Mouse (Mus musculus): ENCODE results near the gene Gstp2. TPM values are rescaled to one million over a fixed set of nuclear protein-coding genes. Genes with fewer than 3 reads are reported as not detected.
"Not testable (repeated sequence)": the region's sequence is repeated elsewhere in the genome, so short reads cannot be mapped to it uniquely, and the experiment has no call there.

The Gstp2 gene
- polyA plus RNA-seq, 1 experiment from 2014 or later = 7.3 TPM

- 80% methylated on average over 6 of the region's 6 CpGs for WGBS
- Histone ChIP-seq H3K9me3 (ENCODE audit: low read length) (no peaks in the 10 kb centered on the region), H3K36me3 (ENCODE audit: insufficient read depth, low read length) (no peaks in the 10 kb centered on the region)
Observed at GRCm38 (mm10) chr19:4072706-4073424, 27.0 kb upstream of the Gstp2 start.

DNA sequence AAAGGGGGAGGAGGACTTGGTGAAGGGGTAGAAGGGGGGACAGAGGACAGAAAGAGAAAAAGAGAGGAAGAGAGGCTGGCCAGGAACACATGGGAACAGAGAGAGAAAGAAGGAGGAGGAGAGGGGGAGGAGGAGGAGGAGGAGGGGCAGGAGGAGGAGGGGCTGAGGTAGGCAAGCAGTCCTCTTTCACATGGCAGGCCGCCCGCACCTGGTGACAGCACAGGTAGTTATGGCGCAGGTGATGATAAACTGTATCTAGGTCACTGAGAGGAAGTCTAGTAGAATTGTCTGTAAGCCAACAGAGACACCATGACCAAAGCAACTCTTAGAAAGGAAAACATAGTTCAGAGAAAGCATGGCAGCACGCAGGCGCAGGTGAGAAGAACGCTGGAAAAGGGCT is 25.6 kb upstream of the Gstp2 start:
- no peaks in the 10 kb centered on the region for H3K4me1 ChIP-seq (ENCODE audit: insufficient read depth, low read depth, low read length)
- H3K9ac ChIP-seq (replicated peaks; ENCODE audit: low read depth) = no peak overlapping the region
- no peaks in the 10 kb centered on the region for H3K9me3 ChIP-seq (ENCODE audit: low read length)
- no peaks in the 10 kb centered on the region for H3K27me3 ChIP-seq (replicated peaks; ENCODE audit: insufficient read depth, low read length)
- H3K27ac ChIP-seq (ENCODE audit: low read length) = no peak overlapping the region
- no peak for DNase-seq (ENCODE audit: low spot score)
- no peak for TF ChIP-seq CTCF (IDR thresholded peaks at IDR 0.05)
- TF ChIP-seq EP300 (IDR thresholded peaks at IDR 0.05) = no peak
- 92% methylated on average over 6 of the region's 6 CpGs for WGBS
- no peak for ATAC-seq
- no peak overlapping the region for H3K4me2 ChIP-seq (replicated peaks; ENCODE audit: low read depth, low read length)
- H3K4me3 ChIP-seq (ENCODE audit: low read depth, low read length) = no peak overlapping the region
- H3K36me3 ChIP-seq (ENCODE audit: insufficient read depth, low read length) = no peaks in the 10 kb centered on the region

More at GRCm38 (mm10) chr19:4072706-4073424, 27.0 kb upstream of the Gstp2 start:
- no peak overlapping the region for H3K4me3 ChIP-seq (ENCODE audit: low read depth, low read length)
- H3K9ac ChIP-seq (replicated peaks; ENCODE audit: low read depth) = no peak overlapping the region
- TF ChIP-seq CTCF (IDR thresholded peaks at IDR 0.05) (no peak), EP300 (IDR thresholded peaks at IDR 0.05) (no peak)
- H3K27ac ChIP-seq (ENCODE audit: low read length) = no peak overlapping the region
- ATAC-seq = no peak
- no peak overlapping the region for H3K4me2 ChIP-seq (replicated peaks; ENCODE audit: low read depth, low read length)
- H3K4me1 ChIP-seq (ENCODE audit: insufficient read depth, low read depth, low read length) = no peaks in the 10 kb centered on the region
- no peak for DNase-seq (ENCODE audit: low spot score)
- no peaks in the 10 kb centered on the region for H3K27me3 ChIP-seq (replicated peaks; ENCODE audit: insufficient read depth, low read length)

DNA sequence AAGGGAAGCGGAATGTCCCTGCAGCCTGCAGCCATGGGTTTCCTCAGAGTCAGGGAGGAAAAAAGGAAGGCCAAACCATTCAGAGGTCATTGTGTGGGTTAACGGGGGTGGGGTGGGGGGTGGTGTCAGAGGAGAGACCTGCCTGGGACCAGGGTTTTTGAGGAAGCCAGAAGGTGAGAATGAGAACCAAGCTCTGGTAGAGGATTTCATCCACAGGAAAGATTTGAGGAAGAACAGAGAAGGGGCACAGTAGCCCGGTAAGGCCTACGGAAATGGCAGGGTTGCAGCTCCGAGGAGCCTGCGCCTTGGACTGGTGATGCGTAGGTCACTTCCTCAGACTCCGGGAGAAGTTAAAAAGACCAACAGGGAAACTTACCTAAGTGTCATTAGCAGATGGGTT is 24.9 kb upstream of the Gstp2 start:
- Histone ChIP-seq H3K36me3 (ENCODE audit: insufficient read depth, low read length) (no peaks in the 10 kb centered on the region), H3K9ac (replicated peaks; ENCODE audit: low read depth) (no peak overlapping the region), H3K4me1 (ENCODE audit: insufficient read depth, low read depth, low read length) (no peaks in the 10 kb centered on the region), H3K4me3 (ENCODE audit: low read depth, low read length) (no peak overlapping the region), H3K27me3 (replicated peaks; ENCODE audit: insufficient read depth, low read length) (no peaks in the 10 kb centered on the region), H3K27ac (ENCODE audit: low read length) (no peak overlapping the region), H3K9me3 (ENCODE audit: low read length) (no peaks in the 10 kb centered on the region), H3K4me2 (replicated peaks; ENCODE audit: low read depth, low read length) (no peak overlapping the region)
- WGBS = 65% methylated on average over 8 of the region's 8 CpGs
- ATAC-seq (no peak), DNase-seq (ENCODE audit: low spot score) (no peak)
- TF ChIP-seq EP300 (IDR thresholded peaks at IDR 0.05) = no peak
- no peak for TF ChIP-seq CTCF (IDR thresholded peaks at IDR 0.05)

GRCm38 (mm10) chr19:4070311-4070710 is 24.5 kb upstream of the Gstp2 start:
- no peaks in the 10 kb centered on the region for H3K9me3 ChIP-seq (ENCODE audit: low read length)
- H3K4me1 ChIP-seq (ENCODE audit: insufficient read depth, low read depth, low read length) = no peaks in the 10 kb centered on the region
- 66% methylated on average over 15 of the region's 15 CpGs for WGBS
- DNase-seq (ENCODE audit: low spot score) (no peak), ATAC-seq (no peak)
- no peak overlapping the region for H3K4me3 ChIP-seq (ENCODE audit: low read depth, low read length)
- H3K36me3 ChIP-seq (ENCODE audit: insufficient read depth, low read length) = no peaks in the 10 kb centered on the region
- H3K4me2 ChIP-seq (replicated peaks; ENCODE audit: low read depth, low read length) = no peak overlapping the region
- H3K27ac ChIP-seq (ENCODE audit: low read length) = no peak overlapping the region
- TF ChIP-seq CTCF (IDR thresholded peaks at IDR 0.05) = no peak
- no peak for TF ChIP-seq EP300 (IDR thresholded peaks at IDR 0.05)
- H3K27me3 ChIP-seq (replicated peaks; ENCODE audit: insufficient read depth, low read length) = no peaks in the 10 kb centered on the region
- H3K9ac ChIP-seq (replicated peaks; ENCODE audit: low read depth) = no peak overlapping the region

- Histone ChIP-seq H3K36me3 (ENCODE audit: insufficient read depth, low read length) (no peaks in the 10 kb centered on the region), H3K4me3 (ENCODE audit: low read depth, low read length) (no peak overlapping the region), H3K27ac (ENCODE audit: low read length) (no peak overlapping the region), H3K4me1 (ENCODE audit: insufficient read depth, low read depth, low read length) (no peaks in the 10 kb centered on the region), H3K27me3 (replicated peaks; ENCODE audit: insufficient read depth, low read length) (no peaks in the 10 kb centered on the region), H3K4me2 (replicated peaks; ENCODE audit: low read depth, low read length) (no peak overlapping the region), H3K9me3 (ENCODE audit: low read length) (no peaks in the 10 kb centered on the region), H3K9ac (replicated peaks; ENCODE audit: low read depth) (no peak overlapping the region)
- ATAC-seq (no peak), DNase-seq (ENCODE audit: low spot score) (no peak)
- TF ChIP-seq CTCF (IDR thresholded peaks at IDR 0.05) (no peak), EP300 (IDR thresholded peaks at IDR 0.05) (no peak)
- WGBS = 53% methylated on average over 15 of the region's 15 CpGs
Observed at GRCm38 (mm10) chr19:4068717-4069410, 23.0 kb upstream of the Gstp2 start.

GRCm38 (mm10) chr19:4068242-4068641 is 22.4 kb upstream of the Gstp2 start:
- 84% methylated on average over 2 of the region's 2 CpGs for WGBS
- H3K9me3 ChIP-seq (ENCODE audit: low read length) = not testable (repeated sequence)

More at GRCm38 (mm10) chr19:4068242-4068641, 22.4 kb upstream of the Gstp2 start:
- not testable (repeated sequence) for H3K4me3 ChIP-seq (ENCODE audit: low read depth, low read length); ATAC-seq; H3K4me2 ChIP-seq (replicated peaks; ENCODE audit: low read depth, low read length); H3K9ac ChIP-seq (replicated peaks; ENCODE audit: low read depth); H3K27me3 ChIP-seq (replicated peaks; ENCODE audit: insufficient read depth, low read length); H3K27ac ChIP-seq (ENCODE audit: low read length); DNase-seq (ENCODE audit: low spot score); H3K36me3 ChIP-seq (ENCODE audit: insufficient read depth, low read length); H3K4me1 ChIP-seq (ENCODE audit: insufficient read depth, low read depth, low read length)
